Mouse (Mus musculus): ENCODE measurements around the gene Ascc3. TPM values are rescaled to one million over a fixed set of nuclear protein-coding genes. Genes with fewer than 3 reads are reported as not detected.

Ascc3 gene
- polyA plus RNA-seq, 1 experiment from 2014 or later: 20.4 TPM

DNA sequence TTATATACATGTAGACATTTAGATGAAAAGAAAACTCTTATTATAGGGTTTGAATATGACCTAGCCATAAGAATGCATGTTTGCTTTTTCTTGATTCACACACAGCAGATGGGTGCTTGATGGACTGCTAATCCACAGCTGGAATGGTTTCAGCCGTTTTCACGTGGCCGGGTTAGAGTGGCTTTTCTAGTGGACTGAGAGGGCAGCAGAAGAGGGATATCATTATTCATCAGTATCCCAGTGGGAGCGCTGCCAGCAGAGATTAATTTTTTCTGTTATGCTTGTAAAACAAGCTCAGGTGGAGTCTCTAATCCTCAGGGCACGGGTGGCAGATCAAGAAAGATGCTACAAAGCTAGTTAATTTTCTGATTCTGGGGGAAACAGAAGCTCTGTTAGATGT lies 200.4 kb downstream of the Ascc3 start:
- WGBS: 58% methylated on average over 5 of the region's 5 CpGs
- Histone ChIP-seq H3K9me3 (ENCODE audit: control insufficient read depth, low read length) (no peaks in the 10 kb centered on the region), H3K9ac (ENCODE audit: low read length) (no peak overlapping the region), H3K4me3 (ENCODE audit: low read depth, low read length) (no peak overlapping the region), H3K27ac (ENCODE audit: low read depth, low read length) (no peak overlapping the region), H3K4me1 (ENCODE audit: control insufficient read depth, insufficient read depth, low read length) (no peaks in the 10 kb centered on the region), H3K36me3 (ENCODE audit: control insufficient read depth, insufficient read depth, low read length) (no peaks in the 10 kb centered on the region), H3K27me3 (ENCODE audit: control insufficient read depth, insufficient read depth, low read length) (no peaks in the 10 kb centered on the region), H3K4me2 (ENCODE audit: low read depth) (no peak overlapping the region)
- ATAC-seq (ENCODE audit: insufficient read depth, low FRiP score, low TSS enrichment) (no peak), DNase-seq (ENCODE audit: low spot score) (peak; percentile 20)

DNA sequence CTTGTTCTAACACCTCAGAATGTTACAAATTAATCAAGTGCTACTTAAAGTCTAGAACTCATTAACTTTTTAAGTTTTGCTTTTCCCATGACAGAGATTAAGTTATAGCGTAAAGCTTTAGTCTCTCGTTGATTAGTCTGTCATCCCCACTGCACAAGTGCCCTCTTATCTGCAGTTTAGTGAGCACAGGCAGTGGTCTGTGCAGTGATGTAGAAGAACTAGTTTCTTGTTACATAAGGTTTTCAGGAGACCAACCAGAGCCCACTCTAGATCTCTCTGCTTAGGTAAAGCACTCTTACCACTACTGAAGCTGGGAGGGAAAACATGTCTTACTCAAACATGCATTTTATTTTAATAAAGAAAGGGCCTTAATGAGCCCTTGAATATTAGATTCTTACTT lies 209.1 kb downstream of the Ascc3 start:
- H3K27me3 ChIP-seq (ENCODE audit: control insufficient read depth, insufficient read depth, low read length): no peaks in the 10 kb centered on the region
- H3K4me1 ChIP-seq (ENCODE audit: control insufficient read depth, insufficient read depth, low read length): no peaks in the 10 kb centered on the region
- 85% methylated on average over 2 of the region's 2 CpGs for WGBS
- no peak overlapping the region for H3K4me3 ChIP-seq (ENCODE audit: low read depth, low read length)
- no peak for DNase-seq (ENCODE audit: low spot score)
- H3K36me3 ChIP-seq (ENCODE audit: control insufficient read depth, insufficient read depth, low read length): no peaks in the 10 kb centered on the region
- no peak overlapping the region for H3K27ac ChIP-seq (ENCODE audit: low read depth, low read length)
- H3K4me2 ChIP-seq (ENCODE audit: low read depth): no peak overlapping the region
- no peak for ATAC-seq (ENCODE audit: insufficient read depth, low FRiP score, low TSS enrichment)
- H3K9ac ChIP-seq (ENCODE audit: low read length): no peak overlapping the region
- no peaks in the 10 kb centered on the region for H3K9me3 ChIP-seq (ENCODE audit: control insufficient read depth, low read length)

DNA sequence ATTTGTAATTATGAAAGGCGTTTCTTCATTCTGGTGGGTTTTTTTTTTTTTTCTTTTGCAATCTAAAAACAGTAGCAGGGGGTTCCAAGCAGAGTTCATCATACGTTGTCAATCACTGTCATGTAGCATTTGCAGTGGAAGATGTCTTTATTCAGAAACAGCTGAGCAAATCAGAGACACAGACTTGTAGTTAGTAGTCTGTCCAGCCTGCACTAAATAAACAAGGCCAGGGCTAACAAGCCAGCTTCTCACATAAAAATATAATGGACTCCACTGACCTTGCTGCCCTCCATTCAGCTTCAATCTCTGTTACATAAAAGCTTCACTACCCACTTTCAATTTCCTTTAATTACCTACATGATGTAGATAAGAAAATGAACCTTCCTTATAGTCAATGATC lies 209.9 kb downstream of the Ascc3 start:
- no peaks in the 10 kb centered on the region for H3K9me3 ChIP-seq (ENCODE audit: control insufficient read depth, low read length)
- 83% methylated on average over 2 of the region's 2 CpGs for WGBS
- H3K4me1 ChIP-seq (ENCODE audit: control insufficient read depth, insufficient read depth, low read length): no peaks in the 10 kb centered on the region
- no peaks in the 10 kb centered on the region for H3K27me3 ChIP-seq (ENCODE audit: control insufficient read depth, insufficient read depth, low read length)
- ATAC-seq (ENCODE audit: insufficient read depth, low FRiP score, low TSS enrichment) (no peak), DNase-seq (ENCODE audit: low spot score) (no peak)
- no peak overlapping the region for H3K4me2 ChIP-seq (ENCODE audit: low read depth)
- no peak overlapping the region for H3K9ac ChIP-seq (ENCODE audit: low read length)
- H3K36me3 ChIP-seq (ENCODE audit: control insufficient read depth, insufficient read depth, low read length): no peaks in the 10 kb centered on the region
- H3K27ac ChIP-seq (ENCODE audit: low read depth, low read length): no peak overlapping the region
- H3K4me3 ChIP-seq (ENCODE audit: low read depth, low read length): no peak overlapping the region

DNA sequence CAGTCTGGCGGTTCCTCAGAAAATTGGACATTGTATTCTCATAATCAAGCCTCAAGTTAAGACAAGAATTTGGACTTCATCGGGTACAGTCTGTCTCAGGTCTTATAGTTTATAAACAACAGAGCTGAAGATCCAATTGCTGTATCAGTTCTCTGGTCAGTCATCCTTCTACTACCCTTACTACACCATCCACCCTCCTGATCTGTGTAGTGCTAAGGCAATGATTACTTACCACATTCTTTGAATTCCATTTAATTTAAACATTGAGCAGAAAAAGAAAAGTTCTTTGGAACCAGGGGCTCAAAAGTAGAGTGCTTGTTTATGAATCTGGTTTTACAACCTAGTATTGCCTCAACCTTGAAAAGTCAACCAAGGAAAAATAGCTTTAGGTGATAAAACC lies 213.7 kb downstream of the Ascc3 start:
- Histone ChIP-seq H3K9me3 (ENCODE audit: control insufficient read depth, low read length) (no peaks in the 10 kb centered on the region), H3K9ac (ENCODE audit: low read length) (no peak overlapping the region), H3K4me3 (ENCODE audit: low read depth, low read length) (no peak overlapping the region), H3K4me1 (ENCODE audit: control insufficient read depth, insufficient read depth, low read length) (no peaks in the 10 kb centered on the region), H3K27me3 (ENCODE audit: control insufficient read depth, insufficient read depth, low read length) (no peaks in the 10 kb centered on the region), H3K36me3 (ENCODE audit: control insufficient read depth, insufficient read depth, low read length) (no peaks in the 10 kb centered on the region), H3K27ac (ENCODE audit: low read depth, low read length) (no peak overlapping the region), H3K4me2 (ENCODE audit: low read depth) (no peak overlapping the region)
- ATAC-seq (ENCODE audit: insufficient read depth, low FRiP score, low TSS enrichment): no peak
- no peak for DNase-seq (ENCODE audit: low spot score)
- WGBS: 92% methylated on average over 2 of the region's 2 CpGs

DNA sequence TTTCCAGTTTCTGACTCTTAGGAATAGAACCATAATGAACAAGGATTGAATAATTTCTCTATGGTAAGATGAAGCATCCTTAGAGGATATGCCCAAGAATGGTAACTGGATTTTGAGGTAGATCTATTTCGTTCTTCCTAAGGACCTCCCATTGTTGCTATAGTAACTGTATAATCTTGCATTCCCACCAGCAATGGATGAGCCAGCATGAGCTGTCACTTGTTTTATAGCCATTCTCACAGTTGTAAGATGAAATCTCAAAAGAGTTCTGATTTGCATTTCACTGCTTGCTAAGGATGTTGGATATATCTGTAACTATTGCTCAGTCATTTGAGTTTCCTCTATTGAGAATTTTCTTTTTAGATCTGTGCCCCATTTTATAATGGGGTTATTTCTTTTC lies 229.9 kb downstream of the Ascc3 start:
- WGBS: 93% methylated on average over 1 of the region's 1 CpGs
- H3K36me3 ChIP-seq (ENCODE audit: control insufficient read depth, insufficient read depth, low read length): no peaks in the 10 kb centered on the region
- H3K27me3 ChIP-seq (ENCODE audit: control insufficient read depth, insufficient read depth, low read length): no peaks in the 10 kb centered on the region
- DNase-seq (ENCODE audit: low spot score): no peak
- no peak overlapping the region for H3K9ac ChIP-seq (ENCODE audit: low read length)
- H3K27ac ChIP-seq (ENCODE audit: low read depth, low read length): no peak overlapping the region
- H3K9me3 ChIP-seq (ENCODE audit: control insufficient read depth, low read length): no peaks in the 10 kb centered on the region
- H3K4me1 ChIP-seq (ENCODE audit: control insufficient read depth, insufficient read depth, low read length): no peaks in the 10 kb centered on the region
- ATAC-seq (ENCODE audit: insufficient read depth, low FRiP score, low TSS enrichment): no peak
- no peak overlapping the region for H3K4me3 ChIP-seq (ENCODE audit: low read depth, low read length)
- H3K4me2 ChIP-seq (ENCODE audit: low read depth): no peak overlapping the region

DNA sequence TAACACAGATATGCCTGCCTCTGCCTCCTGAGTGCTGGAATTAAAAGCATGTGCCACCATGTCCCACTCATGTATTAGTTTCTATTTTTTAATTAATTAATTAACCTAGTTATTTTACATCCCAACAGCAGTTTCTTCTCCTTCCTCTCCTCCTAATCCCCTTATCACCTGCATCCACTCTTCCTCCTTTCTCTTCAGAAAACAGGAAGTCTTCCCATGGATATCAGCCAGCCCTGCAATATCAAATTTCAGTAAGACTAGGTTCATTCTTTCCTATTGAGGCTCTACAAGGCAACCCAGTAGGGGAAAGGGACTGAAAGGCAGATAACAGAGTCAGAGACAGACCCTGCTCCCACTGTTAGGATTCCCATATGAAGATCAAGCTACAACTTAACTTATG lies 234.4 kb downstream of the Ascc3 start:
- Histone ChIP-seq H3K27me3 (ENCODE audit: control insufficient read depth, insufficient read depth, low read length) (no peaks in the 10 kb centered on the region), H3K9me3 (ENCODE audit: control insufficient read depth, low read length) (no peaks in the 10 kb centered on the region), H3K27ac (ENCODE audit: low read depth, low read length) (no peak overlapping the region), H3K9ac (ENCODE audit: low read length) (no peak overlapping the region), H3K4me1 (ENCODE audit: control insufficient read depth, insufficient read depth, low read length) (no peaks in the 10 kb centered on the region), H3K36me3 (ENCODE audit: control insufficient read depth, insufficient read depth, low read length) (no peaks in the 10 kb centered on the region), H3K4me2 (ENCODE audit: low read depth) (no peak overlapping the region), H3K4me3 (ENCODE audit: low read depth, low read length) (no peak overlapping the region)
- no peak for ATAC-seq (ENCODE audit: insufficient read depth, low FRiP score, low TSS enrichment)
- no peak for DNase-seq (ENCODE audit: low spot score)

DNA sequence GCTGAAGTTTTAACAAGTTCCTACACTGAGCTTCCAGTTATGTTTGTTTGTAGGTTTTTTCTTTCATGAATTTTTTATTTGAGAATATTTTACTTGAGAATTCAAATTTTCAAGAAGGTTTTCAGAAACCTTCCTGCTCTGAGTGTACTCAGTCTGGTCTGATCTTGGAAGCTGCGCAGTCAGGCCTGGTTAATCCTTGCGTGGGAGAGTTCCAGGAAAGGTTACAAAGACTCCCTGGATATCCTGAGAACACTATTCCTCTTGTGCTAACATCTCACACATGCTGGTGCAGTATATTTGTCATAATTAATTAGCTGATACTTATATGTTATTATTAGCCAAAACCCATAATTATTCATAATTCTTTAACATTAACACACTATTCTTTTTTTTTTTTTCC lies 242.1 kb downstream of the Ascc3 start:
- ATAC-seq (ENCODE audit: insufficient read depth, low FRiP score, low TSS enrichment): no peak
- 86% methylated on average over 2 of the region's 2 CpGs for WGBS
- DNase-seq (ENCODE audit: low spot score): no peak

DNA sequence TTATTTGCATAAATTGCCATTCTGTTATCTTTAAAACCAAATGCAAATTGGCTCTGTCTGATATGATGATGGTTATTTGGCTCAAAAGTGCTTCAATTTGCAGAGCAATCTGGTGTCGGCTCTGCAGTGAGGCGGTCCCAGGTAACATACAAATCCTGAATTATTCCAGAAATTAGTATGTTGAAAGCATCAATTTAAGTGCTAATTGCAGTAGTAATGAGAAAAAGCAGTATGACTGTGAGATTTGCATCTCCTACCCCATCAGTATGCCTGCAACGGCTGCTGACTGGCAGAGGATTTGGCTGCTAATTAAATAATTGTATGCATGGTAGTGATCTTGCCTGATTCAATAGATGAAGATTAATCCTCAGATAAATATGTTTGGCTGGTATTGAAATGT lies 250.9 kb downstream of the Ascc3 start:
- ATAC-seq (ENCODE audit: insufficient read depth, low FRiP score, low TSS enrichment): no peak

More for the DNA sequence above, 242.1 kb downstream of the Ascc3 start:
- H3K9me3 ChIP-seq (ENCODE audit: control insufficient read depth, low read length): no peaks in the 10 kb centered on the region
- no peak overlapping the region for H3K4me2 ChIP-seq (ENCODE audit: low read depth)
- no peak overlapping the region for H3K4me3 ChIP-seq (ENCODE audit: low read depth, low read length)
- no peak overlapping the region for H3K9ac ChIP-seq (ENCODE audit: low read length)
- no peaks in the 10 kb centered on the region for H3K27me3 ChIP-seq (ENCODE audit: control insufficient read depth, insufficient read depth, low read length)
- H3K36me3 ChIP-seq (ENCODE audit: control insufficient read depth, insufficient read depth, low read length): no peaks in the 10 kb centered on the region
- no peak overlapping the region for H3K27ac ChIP-seq (ENCODE audit: low read depth, low read length)
- no peaks in the 10 kb centered on the region for H3K4me1 ChIP-seq (ENCODE audit: control insufficient read depth, insufficient read depth, low read length)

DNA sequence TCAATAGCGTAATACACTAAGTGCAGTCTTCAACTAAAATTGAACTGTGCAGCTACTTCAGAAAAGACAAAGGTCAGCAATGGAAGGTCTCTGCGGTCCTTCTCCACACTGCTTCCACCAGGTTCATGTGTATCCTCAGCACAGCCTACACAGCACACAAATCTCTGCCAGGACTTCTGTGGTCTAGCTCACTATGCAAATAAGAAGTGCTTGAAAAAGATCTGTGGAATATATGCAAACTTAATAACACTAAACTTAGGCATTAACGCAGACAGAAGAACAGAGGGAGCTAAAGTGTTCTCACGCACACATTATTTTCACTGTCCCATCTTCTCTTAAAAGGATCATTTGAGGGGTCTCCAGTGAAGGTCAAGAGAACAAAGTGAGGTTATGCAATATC lies 275.7 kb downstream of the Ascc3 start:
- no peak overlapping the region for H3K9ac ChIP-seq (ENCODE audit: low read length)
- no peak overlapping the region for H3K4me2 ChIP-seq (ENCODE audit: low read depth)
- ATAC-seq (ENCODE audit: insufficient read depth, low FRiP score, low TSS enrichment): no peak

More for the DNA sequence above, 250.9 kb downstream of the Ascc3 start:
- no peak for DNase-seq (ENCODE audit: low spot score)
- no peaks in the 10 kb centered on the region for H3K27me3 ChIP-seq (ENCODE audit: control insufficient read depth, insufficient read depth, low read length)
- H3K4me2 ChIP-seq (ENCODE audit: low read depth): no peak overlapping the region
- H3K4me1 ChIP-seq (ENCODE audit: control insufficient read depth, insufficient read depth, low read length): no peaks in the 10 kb centered on the region
- no peaks in the 10 kb centered on the region for H3K36me3 ChIP-seq (ENCODE audit: control insufficient read depth, insufficient read depth, low read length)
- H3K27ac ChIP-seq (ENCODE audit: low read depth, low read length): no peak overlapping the region
- H3K9me3 ChIP-seq (ENCODE audit: control insufficient read depth, low read length): no peaks in the 10 kb centered on the region
- H3K9ac ChIP-seq (ENCODE audit: low read length): no peak overlapping the region
- H3K4me3 ChIP-seq (ENCODE audit: low read depth, low read length): no peak overlapping the region
- WGBS: 87% methylated on average over 3 of the region's 3 CpGs

More for the DNA sequence above, 275.7 kb downstream of the Ascc3 start:
- WGBS: 79% methylated on average over 4 of the region's 4 CpGs
- Histone ChIP-seq H3K27ac (ENCODE audit: low read depth, low read length) (no peak overlapping the region), H3K27me3 (ENCODE audit: control insufficient read depth, insufficient read depth, low read length) (no peaks in the 10 kb centered on the region), H3K4me3 (ENCODE audit: low read depth, low read length) (no peak overlapping the region), H3K9me3 (ENCODE audit: control insufficient read depth, low read length) (no peaks in the 10 kb centered on the region), H3K4me1 (ENCODE audit: control insufficient read depth, insufficient read depth, low read length) (no peaks in the 10 kb centered on the region), H3K36me3 (ENCODE audit: control insufficient read depth, insufficient read depth, low read length) (no peaks in the 10 kb centered on the region)
- no peak for DNase-seq (ENCODE audit: low spot score)
